Mouse (Mus musculus) cerebellum, adult 9-10 months (tissue): ENCODE results near the gene Gmds.

Source experiments
- DNase-seq: peaks from one replicate; pipeline ENCODE4 v3.0.0; 2022

Gmds gene

DNA sequence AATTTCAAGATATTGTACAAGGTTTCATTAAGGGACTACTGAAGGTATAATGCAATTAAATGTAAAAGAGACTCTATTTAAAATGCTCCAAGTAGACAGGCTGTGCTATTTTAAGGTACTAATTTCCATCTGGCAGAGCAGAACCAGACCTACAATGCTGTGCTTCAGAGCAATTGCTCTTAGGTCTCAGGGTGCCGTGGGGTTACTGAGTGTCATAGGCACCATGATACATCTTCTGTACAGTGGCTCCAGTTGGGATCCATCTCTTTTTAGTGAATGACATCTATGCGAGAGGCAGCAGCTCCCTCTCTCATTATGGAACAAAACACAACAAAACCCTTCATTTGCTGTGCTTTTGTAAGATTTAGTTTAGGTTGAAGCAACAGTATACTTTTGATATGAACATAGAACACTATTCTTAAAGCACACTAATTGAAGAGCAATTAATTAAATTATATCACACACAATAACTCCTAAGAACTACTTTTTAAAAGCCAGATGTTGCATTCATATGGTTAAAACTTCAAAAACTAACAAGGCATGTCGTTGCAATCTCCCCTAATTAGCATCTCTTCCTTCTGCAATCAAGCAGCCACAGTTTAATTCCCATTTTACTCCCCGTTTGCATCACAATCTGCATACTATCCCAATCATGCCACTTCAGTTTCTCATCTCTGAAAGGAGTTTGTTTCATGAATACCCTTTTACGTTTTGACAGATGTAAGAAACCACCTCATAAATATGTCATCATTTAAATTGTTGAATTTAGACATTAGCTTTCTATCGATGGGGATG is 317.9 kb downstream of the Gmds start:
- no peak for DNase-seq

DNA sequence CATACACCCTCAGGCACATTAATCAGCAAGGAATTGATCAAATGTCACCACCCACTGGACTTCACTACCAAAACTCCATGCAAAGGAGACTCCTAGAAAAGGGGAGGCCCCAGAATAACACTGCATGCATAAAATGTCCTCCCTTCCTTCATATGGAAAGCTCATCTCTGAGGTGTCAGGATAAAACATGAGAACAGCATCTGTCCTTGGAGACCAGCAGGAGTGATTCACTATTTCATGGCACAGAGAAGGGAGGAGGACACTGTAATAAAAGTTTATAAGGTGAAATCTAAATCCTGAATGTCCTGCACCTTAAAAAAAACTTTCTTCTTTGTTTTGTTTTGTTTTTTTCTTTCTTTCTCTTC is 319.3 kb downstream of the Gmds start:
- no peak for DNase-seq

DNA sequence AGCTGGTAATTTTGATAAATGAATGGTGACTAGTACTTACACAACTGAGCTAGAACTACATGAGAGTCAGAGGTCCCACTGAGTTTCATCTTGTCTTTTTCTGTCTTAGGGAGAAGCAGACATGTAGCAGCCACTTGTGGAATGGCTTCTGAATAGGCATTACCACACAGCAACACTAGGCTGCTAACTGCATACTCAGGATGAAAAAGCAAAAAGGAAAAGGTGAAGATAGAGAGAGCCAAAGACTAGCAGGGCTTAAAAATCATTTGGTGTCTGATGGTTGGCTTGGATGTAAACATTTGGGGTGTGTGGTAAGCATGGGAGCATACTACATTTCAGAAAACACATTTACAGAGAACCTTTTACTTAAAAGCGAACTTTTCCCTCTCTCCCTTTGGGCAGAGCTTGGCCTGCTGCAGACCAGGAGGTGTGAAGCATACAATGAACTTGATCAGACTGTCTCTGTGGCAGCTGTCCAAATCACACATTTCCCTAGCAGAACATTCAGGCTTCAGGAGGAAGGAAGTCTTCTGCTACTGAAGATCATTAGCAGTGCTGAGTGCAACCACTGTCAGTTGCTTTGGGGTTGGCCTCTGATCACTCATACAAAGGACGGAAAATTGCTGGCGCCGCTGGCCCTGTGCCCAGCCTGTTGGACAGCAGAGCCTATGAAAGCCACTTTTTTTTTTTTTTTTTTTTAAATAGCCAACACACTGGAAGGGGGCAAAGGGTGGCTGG is 319.9 kb downstream of the Gmds start:
- peak; percentile 19 for DNase-seq

DNA sequence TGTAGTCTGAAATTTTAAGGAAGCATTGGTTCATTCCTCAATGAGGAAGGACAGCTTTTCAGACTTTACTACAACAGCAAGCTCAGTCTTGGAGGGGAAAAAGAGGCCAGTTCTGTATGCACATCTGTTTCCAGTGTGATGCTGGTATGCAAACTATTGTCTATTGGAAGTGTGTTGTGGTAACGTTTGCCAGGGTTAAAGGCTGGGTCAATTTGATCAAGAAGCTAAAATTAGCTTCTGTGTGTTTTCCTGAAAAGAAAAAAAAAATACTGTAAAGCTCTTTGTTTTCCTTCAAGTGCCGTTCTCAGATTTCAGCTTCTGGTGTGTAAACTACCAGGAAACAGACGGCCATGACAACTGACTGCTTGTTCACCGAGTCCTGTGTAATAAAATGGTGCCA is 329.7 kb downstream of the Gmds start:
- DNase-seq: no peak

DNA sequence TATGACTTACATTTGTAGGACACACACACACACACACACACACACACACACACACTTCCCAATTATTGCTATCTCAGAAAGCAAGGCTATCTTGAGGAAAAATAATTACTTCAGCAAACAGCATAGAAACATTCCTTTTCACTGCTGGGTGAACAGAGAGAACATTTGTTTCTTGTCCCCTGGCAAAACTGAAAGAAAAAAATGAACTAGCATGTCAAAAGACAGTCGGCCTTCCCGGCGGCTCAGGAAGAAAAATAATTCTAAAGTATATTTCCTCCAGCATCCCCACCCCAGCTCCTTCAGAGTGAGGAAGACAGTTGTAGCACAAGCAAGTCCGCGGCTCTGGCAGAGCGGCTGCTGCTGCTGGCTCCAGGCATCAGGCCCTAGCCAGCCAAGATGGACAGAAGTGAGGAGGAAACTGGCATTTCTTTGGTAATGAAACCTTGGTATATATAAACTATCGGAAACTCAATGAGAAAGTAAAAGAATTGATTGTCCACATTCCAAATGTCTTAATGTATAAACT is 330.4 kb downstream of the Gmds start:
- DNase-seq: no peak

DNA sequence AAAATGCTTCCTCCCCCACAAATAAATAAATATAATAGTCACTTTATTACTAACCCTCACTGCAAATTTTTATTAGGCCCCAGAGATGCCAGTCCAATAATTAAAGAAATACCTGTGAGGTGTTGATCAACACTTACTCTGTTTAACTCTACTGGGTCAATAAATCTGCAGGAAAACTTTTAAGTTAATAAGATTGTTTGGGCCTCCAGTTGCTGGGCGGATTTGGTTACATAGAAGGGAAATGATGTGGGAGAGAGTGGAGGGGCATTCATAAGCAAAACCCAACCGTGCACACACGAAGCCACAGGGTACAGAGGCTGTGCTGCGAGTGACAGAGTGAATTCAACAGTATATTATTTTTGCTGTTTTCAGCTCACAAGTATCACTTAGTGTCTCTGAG is 345.1 kb downstream of the Gmds start:
- no peak for DNase-seq

DNA sequence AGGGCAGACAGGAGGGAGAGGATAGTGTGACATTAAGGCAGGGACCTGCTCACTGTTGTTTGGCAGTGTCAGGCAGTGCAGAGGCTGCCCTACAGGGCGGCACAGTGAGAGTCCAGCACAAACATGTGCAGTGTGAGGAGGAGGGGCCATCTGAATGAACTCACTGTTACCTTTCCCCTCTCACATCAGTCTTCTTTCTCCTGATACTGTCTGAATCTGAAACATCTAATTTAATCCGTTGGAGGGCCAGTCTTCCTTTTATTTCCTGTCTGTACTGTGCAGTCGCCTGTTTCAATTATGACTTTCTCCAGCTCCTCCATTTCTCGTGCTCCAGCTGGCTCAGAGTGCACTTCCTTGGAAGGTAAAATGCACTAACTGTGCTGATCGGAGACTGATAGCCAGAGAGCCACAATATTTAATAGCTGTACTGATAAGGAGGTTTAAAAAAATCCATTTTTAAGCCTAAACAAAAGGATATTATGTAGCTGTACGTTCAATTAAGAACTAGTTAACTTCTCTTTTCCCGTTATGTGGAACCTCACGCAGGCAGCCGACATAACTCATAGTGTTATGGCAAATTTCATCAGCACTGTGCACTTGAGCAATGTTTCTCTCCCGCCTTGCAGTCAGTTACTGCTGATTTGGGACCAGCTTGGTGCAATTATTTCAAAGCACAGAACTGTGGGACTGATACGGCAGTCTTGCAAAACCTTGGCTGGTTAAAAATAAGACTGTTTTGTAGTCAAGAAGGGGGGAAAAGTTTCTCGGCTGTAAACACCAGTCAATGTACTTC is 345.9 kb downstream of the Gmds start:
- DNase-seq: no peak

DNA sequence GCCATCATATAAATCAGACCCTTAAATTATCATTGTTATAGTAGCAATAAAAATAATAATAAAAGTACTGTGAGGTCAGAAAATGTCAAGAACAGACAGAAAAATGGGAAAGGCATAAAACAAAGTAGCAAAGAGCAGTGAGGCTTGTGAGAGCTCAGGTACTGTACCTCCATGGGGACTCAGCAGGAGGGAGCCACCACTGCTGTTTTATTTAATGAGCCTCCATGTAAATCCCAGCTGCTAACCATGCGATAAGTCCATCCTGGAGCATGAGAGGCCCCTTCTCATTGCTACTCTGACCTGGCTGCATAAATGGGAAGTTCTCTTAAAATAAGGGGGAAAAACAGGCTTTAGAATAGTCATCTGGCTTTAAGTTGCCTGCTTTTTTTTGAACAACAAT is 357.3 kb downstream of the Gmds start:
- no peak for DNase-seq

DNA sequence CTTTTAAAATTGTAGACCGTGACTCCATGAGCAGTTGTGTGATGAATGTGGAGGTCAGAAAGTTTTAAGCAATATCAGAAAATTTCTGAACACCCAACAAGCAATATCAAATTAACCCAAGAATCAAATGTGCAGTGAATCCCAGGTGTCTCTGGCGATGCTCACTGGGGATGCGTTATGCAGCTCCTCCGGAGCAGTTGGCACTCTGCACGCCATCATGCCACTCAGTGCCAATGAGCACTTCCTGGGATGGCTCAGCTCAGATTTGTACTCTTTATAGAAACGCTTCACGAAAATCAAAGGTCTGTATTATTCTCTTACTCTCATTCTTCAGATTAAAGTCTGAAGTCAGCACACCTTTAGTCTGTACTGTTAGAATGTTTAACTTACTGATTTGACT is 360.4 kb downstream of the Gmds start:
- DNase-seq: no peak

DNA sequence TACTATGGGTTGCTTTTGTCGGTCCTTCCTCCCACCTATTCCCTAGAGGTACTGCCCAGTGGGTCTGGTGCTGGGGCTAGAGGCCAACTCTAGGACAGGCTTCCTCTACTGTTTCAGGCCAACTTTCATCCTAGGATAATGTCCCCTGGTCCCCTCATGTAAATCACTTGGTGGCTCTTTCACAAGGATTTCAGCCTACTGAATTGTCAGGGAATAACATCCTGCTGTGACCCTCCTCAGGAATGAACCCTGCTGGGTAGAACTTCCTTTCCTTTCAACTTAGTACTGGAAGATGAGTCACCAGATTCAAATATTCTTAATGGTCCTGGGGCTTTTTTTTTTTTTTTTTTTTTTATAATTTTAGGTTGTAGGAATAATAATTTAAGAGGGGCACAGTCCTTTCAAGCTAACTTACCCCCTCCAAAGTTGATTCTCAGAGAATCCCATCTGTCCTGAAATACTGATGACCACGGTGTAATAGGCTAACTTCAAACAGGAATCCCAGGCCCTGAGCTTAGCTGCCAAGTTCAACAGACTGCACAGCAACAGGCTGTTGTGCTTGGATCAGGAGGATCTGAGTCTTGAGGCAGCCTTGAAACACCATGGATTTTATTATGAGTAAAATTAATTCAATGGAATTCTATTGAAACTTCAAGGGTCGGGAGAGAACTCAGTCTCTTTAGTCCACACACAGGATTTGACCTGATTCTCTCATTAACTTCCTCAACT is 363.6 kb downstream of the Gmds start:
- DNase-seq: no peak

DNA sequence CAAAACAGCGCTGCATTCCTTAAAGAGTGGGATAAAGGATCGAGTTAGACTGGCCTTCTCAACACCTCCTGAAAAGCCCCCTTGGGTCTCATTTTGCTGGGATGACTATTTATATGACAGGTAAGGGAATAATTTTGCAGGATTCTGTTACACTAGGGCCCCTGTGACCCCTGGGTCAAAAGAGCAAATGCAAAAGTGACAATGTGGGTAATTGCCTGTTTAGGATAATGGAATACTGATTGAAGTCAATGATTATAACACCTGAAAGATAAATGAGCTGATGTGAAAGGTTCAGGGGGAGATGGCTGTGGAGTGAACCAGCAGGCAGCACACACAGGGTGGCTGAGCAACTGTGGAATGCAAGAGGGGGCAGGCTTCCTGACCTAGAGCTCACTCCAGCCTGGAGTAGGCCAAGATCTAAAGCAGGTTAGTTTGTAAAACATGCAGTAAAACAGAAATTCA is 367.5 kb downstream of the Gmds start:
- no peak for DNase-seq

DNA sequence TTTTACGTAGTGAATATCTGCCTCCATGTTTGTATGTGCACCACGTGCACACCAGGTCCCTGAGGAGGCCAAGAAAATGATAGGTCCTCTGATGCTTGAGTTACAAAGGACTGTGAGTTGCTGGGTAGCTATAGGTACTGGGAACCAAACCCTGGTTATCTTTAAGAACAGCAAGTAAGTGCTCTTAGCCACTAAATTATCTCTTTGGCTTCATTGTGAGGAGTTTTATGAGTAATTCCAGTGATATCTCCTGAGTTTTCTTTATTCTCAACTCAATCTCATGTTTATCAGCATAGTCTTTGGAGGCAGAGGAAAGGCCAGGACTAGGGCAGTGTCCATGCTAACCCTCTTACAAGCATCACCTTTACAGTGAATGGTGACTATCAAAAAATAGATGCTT is 370.3 kb downstream of the Gmds start:
- no peak for DNase-seq

DNA sequence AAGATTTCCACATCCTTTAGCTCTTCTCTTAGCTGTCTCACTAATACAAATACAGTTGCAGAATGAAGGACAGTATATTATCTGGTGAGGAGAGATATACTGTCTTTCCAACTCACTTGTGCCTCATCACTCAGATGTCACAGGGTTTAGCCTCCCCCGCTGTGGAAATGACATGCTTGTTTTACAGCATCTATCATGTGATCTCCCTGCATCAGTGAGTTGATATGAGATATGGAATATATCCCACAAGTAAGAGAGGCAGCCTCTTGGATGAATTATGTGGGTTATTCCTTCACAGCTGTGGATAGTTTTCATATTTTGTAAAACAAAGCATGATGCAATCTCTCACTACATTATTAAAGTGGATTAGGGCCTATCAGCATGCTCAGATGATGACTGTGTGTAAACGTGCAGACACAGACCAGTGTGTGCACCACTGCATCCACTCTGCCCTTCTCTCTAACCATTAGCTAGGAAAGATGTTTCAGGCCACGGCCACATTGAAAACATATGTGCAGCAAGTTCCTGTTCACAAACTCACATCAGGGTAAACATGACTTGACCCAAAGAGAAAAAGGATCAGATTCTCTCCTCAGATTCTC is 371.5 kb downstream of the Gmds start:
- DNase-seq: no peak

DNA sequence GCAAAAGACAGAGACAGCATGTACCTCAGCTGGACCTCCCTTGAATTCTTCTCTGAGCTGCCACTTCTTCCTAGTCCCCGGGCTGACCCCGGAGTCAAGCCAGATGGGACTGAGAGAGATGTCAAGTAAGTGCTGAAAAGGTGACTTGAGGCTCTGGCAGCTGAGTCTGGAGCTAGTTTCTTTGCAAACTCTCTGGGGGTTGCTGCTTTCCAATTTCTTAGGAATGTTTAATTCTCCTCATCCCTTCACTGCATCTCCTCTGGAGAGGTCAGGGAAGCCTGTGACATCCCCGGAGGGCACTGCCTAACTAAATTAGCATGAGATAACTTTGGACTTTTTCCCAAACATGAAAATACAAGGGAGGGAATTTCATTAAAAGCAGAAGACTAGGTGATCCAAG is 378.0 kb downstream of the Gmds start:
- no peak for DNase-seq

DNA sequence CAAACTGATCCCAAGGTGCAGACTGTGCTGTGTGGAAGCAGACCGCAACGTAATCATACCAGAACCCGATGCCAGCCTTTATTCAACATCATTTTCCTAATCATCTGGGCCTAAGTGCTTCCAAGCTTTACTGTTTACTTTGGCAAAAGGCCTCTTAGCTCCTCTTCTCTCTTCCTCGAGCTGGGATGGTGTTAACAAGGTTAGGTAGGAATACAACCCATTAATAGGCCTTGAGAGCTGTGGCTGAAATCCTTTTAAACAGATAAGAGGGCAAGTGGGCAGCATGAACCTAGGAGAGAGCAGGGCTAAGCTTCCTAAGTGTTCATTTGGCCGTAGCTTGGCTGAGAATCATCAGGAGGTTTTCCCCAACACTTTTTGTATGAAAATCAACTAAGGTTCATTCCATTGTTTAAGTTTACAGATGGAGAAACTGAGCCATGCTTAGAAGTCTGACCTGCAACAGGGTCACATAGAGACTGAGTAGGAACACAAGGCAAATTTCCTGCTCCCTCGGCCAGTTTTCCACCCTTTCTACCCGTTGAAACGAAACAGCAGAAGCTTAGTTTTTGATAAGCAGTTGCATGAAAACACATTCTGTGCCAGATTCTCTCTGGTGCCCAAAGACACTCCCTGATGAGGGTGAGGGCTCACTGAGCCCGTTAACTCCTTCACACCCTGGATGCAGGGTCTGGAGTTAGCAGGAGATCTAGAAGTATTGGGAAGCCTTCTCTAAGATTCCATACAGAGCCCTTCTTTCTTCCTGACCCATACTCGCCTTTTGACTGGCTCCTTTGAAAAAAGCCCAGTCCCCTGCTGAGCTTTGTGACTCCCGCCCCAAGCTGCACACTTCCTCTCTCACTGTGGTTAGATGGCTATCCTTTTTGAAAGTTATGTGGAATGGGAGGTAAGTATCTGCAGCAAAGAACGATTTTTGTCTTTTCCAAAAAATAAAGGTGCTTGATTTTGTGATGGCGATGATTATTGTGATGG is 379.9 kb downstream of the Gmds start:
- no peak for DNase-seq

DNA sequence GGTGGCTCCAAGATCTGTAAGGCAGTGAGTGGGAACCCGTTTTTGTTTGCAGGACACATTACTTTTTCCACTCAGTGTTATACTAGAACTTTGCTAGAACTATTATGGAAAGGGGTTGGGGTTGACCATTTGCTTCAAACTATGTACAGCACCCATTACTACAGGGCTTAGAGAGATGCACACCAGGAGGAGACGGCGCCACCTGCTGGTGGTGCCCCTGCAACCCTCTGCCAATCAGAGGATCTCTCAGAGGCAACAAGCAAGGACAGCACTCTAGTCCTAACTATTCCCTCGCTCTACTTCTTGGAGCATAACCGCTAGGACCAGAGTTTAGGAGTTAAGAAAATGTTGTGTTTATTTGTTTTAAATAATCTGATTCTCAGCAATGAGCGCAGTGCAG is 382.0 kb downstream of the Gmds start:
- DNase-seq: no peak

DNA sequence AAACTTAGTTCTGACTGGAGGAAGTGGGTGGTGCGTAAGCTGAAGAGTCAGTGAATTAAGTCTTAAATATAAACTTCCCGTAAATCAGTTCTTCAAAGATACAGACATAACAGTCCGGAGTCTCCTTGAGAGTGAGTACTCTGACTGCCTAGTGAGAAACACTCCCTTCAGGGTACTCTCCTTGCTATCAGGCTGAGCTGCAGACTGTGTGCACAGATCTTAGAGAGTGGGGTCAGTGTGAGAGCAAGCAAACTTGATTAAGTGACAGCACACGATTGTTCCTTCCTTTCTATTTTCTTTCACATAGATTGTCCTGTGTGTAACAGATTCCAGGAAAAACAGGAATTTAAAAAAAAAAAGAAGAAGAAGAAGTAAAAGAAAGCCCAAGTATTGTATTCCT is 382.4 kb downstream of the Gmds start:
- DNase-seq: no peak

DNA sequence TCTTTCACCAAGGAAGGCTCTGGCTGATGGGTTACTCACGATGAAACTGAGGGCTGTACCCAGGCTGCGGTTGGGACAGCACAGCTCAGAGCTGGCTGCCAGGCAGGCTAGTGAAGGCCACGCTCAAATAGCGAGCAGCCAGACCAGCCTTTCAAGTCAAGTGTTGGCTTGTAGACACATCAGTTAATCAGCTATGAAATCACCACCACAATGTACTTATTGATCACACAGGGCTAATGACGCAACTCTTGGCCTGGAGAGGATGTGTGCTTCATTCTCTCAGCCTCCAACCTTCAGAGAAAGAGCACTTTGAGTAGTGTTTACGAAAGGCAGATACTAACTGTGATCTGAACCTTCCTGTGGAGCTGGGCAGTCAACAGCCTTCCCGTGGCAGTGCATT is 383.4 kb downstream of the Gmds start:
- no peak for DNase-seq

DNA sequence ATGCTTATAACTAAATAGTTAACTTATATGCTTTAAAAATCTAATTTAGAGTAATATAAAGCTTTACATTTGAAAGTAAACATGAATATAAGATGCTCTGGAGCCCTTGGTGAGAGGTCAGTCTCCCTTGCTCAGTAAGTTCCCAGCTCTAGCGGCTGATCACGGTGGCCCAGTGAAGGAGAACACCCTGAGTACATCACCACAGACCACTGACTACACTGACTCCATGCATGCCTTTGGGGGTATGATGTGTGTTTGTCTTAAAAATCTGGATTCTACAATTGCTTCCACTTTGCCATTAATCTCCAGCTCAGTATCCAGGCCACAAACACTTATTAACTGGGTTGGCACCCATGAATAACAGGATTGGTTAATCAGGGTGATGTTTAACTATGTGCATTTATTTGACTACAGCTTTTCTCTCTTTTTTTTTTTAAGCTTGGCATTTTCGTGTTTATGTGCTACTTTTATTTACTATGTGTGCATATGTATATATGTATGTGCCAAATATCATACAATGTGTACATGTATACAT is 393.8 kb downstream of the Gmds start:
- no peak for DNase-seq

DNA sequence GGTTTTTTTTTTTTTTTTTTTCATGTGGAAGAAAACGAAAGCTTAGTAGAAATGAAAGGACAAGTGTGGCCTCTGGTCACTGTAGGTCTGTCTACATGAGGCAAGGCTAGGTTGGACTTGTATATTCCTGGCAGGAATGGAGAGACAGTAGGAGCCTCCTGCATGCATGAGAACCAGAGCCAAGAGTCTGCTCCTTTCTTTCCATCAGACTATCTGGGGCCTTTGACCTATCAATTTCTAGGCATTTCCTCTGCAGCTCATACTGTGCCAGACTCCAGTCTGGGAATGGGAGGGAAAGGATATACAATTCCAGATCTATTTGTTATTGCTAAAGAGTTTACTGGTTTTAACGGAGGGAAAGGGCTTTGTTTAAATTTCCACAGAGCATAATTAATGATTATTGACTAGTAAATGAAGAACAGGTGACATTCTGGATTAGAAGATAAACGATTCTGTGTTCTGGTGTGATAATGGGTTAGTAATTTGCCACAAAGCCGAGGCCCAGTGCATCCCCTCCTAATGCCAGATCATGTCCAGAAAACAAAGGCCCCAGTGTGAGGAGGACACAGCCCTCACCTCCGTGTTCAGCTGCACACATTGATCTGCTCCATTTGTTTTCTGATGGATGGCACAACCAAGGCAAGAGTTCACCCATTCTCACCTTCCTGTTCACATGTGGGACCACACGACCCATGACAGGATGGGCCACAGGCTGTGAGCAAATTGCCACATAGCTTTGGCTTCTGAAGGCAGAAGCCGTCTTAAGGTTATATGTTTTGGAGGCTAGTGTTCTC is 394.9 kb downstream of the Gmds start:
- no peak for DNase-seq
